Mouse (Mus musculus) adrenal gland, postnatal 36 days (tissue): Measurements from ENCODE around the gene Vmn1r44. TPM values are rescaled to one million over a fixed set of nuclear protein-coding genes. Genes with fewer than 3 reads are reported as not detected.
"Not testable (repeated sequence)": the region's sequence is repeated elsewhere in the genome, so short reads cannot be mapped to it uniquely, and the experiment has no call there.

Experiments
- DNase-seq, 2 experiments: peaks; one replicate each; pipeline ENCODE4 v3.0.0; 2021; ENCODE audit warnings: mixed read lengths in 1 of 2
- long read RNA-seq, 2 experiments: library from polyadenylated mRNA; stranded (forward); transcript quantifications; one replicate each; pipeline ENCODE4 v2.0.0; 2021; ENCODE audit warnings: borderline sequencing depth in 2 of 2
- total RNA-seq, 2 experiments: library from RNA; stranded (reverse); gene quantifications; 2 replicates each; pipeline ENCODE4 v1.2.3; 2021

Vmn1r44 gene
- total RNA-seq: not detected
- long read RNA-seq, experiment 1: 0 reads
- long read RNA-seq, experiment 2: 0 reads

DNA sequence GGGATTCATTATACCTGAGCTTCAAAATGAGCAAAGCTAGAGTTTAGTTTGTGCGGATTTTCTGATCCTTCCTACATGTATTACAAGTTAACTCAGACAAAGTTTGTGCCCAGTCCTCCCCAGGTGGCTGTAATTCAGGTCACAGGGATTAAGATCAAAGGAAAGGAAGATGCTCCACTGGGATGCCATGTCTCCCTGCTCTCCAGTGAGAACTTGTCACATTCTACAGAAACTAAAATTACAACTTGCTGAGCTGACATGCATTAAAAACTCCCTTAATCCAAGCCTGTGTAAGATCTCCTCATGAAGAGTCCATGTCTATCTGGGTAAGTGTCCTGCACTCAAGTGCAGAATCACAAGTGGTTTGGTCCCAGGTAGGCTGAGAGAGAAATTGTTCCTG lies at the start of gene Vmn1r44:
Gene Vmn1r44, plus strand, starts transcription at position 301 of the 400 bp plus-strand sequence.
- no peak for DNase-seq

DNA sequence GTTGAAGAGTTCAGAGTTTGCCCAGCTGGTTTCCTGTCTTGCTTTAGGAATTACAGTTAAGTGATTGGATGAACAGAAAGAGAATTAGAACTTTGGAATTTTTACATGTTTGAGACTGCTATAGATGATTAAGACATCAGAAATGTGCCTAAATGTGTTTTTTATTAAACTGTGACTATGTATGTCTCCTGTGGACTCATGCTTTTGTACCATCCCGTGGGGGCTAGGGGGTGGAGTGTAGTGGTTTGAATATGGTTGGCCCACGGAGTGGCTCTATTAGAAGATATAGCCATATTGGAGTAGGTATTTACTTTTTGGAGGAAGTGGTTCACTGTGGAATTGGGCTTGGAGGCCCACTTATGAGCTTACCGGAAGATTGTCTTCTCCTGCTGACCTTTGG lies 25.9 kb upstream of the Vmn1r44 start:
- no peak for DNase-seq

DNA sequence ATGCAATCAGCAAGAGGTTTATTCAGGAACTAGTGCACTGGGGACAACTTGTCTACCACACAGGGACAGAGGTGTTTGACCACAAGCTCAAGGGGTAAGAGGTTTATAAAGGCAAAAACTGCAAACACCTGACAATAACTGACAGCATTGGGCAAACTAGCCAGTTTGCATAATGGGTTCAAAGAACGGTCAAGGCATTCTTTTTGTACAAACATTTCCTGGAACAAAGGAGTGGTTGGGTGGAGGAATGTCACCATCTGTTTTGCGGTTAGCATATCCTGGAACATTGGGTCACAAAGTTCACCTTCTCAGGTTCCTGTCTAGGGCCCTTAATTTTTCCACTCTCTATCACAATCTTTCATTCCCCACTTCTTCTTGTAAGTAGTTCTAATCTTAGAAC lies 23.6 kb upstream of the Vmn1r44 start:
- no peak for DNase-seq

DNA sequence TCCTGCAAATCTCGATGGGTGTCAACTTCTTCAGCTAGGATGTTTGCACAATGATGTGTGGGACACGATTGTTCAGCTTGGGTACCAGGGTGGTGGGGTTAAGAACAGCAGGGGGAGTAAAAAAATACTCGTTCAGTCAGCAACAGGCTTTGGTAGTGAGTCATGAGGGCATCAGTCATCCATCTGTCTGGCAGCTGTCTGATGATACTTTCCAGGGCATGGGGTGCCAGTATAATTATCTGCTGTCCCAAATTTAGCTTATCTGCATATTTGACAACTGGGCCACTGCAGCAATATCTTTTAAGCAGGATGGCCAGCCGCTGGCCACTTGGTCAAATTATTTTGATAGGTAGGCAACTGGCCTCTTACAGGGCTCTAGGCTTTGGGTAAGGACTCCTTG lies 19.7 kb upstream of the Vmn1r44 start:
- no peak for DNase-seq

DNA sequence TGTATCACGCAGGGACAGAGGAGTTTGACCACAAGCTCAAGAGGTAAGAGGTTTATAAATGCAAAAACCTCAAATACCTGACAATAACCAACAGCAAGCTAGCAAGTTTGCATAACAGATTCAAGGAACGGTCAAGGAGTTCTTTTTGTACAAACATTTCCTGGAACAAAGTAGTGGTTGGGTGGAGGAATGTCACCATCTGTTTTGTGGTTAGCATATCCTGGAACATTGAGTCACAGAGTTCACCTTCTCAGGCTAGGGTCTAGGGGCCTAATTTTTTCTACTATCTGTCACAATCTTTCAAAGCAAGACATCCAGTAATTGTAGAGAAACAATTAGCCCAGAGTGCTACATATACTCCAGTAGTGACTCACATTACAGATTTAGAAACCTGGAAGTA lies 16.2 kb upstream of the Vmn1r44 start:
- DNase-seq: no peak

DNA sequence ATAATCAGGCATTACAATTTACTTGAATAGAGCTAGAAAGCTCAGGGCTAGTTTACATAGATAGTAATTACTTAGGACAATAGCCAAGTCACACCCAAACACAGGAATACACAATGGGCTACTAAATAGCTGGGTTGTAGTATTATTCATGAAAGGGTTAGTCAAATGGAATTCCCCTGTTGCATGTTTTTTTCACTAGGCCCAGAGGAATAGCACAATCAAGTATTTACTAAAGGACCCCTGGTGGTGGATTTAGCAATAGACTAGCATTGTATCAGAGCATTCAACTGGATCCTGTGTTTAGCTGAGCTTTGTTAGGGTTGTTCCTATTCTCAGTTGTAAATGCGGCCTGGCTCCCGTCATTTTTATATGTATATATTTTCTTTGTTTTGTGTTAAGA lies 15.5 kb upstream of the Vmn1r44 start:
- DNase-seq: no peak

DNA sequence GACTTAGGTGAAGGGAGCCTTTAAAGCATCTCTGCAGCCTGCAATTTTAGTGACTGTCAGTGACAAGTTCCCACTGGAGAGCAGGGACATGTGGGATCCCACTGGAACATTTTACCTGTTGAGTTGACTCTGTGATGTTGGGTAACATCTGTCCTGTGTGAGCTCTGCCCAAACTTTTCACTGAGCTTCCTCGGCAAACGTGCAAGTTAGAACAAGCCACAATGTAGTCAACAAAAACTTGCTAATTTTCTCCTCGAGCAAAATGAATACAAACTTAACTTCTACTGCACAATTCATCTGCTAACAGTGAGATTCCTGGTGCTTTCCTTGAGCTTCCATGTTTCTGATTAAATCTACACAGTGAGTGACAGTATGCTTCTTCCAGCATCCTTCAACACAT lies 7.1 kb upstream of the Vmn1r44 start, which contains the start of the genes Vmn1r42 and Vmn1r43:
Gene Vmn1r42, minus strand, starts transcription at position 101 of the 400 bp plus-strand sequence.
Gene Vmn1r43, minus strand, starts transcription at position 101 of the 400 bp plus-strand sequence.
- not testable (repeated sequence) for DNase-seq

DNA sequence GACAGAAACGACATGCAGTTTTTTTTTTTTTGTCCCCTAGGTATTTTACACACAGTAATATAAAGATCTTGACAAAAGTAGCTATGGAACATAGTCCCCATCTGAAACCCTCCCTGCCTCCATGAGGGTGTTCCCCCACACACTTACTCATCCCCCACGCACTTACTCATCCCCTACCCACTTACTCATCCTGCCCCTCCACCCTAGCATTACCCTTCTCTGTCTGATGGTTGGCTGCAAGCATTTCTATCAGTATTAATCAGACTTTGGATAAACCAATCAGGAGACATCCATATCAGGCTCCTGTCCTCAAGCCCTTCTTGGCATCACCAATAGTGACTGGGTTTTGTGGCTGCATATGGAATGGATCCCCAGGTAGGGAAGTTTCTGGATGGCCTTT lies 6.5 kb upstream of the Vmn1r44 start:
- peak in 1 of 2 experiments; percentile 3 for DNase-seq

DNA sequence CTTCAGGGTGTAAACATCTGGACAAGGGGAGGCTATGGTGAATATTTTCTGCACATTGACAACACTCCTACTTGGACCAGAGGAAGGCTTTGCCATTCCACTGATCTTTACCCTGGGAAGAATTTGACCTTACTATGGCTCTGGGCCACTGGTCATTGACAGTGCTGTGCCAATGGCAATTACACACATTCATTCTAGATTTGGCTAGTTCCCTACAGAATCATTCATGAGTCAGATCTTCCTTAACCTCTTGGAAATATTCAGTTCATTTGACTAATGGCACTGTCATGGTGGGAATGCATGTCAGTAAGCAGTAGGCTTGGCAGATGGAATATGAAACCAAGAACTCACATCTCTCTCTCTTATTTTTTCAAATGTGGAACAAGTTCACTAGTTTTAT lies 2.6 kb upstream of the Vmn1r44 start:
- DNase-seq: no peak

DNA sequence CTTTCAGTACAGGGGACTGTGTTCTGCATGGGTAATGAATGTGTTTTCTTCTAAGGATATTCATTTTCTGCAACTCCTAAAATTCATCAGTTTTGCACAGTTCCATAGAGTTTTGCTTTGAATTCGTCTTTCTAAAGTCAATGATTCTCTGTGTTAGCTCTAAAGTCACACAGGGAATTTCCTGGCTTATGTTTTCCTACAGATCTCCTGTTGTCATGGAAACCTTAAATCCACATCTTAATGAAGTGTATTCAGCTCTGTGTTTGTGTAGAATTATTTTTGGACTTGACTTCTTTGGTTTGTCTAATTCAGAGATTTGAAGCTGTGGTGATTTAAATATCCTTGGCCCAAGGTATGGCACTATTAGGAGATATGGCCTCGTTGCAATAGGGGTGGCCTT lies 352 bp downstream of the Vmn1r44 start:
- no peak for DNase-seq

DNA sequence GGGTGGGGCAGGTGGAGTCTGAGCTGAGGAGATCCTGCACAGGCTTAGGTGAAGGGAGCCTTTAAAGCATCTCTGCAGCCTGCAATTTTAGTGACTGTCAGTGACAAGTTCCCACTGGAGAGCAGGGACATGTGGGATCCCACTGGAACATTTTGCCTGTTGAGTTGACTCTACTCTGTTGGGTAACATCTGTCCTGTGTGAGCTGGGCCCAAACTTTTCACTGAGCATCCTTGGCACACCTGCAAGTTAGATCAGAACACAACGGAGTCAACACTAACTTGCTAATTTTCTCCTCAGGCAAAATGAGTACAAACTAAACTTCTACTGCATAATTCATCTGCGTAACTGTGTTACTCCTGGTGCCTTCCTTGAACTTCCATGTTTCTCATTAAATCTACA lies 57.0 kb downstream of the Vmn1r44 start, which contains the start of gene Vmn1r45:
Gene Vmn1r45, minus strand, starts transcription at position 101 of the 400 bp plus-strand sequence.
- DNase-seq: not testable (repeated sequence)

DNA sequence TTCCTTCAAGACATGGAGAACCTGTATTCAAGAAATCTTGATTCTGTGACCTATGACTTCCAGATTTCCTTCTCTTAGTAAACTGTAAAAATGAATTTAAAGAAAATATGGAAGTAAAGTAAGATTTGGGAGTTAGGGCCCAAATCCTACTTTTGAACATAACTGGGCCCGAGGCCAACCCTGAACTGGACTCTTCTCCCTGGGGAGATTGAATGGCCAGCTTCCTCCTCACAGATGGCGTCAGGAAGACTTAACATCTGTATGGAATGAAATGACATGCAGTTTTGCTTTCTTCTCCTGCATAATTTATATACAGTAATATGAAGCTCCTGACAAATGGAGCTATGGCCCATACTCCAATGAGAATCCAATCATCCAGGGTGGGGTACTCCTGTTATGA lies 57.5 kb downstream of the Vmn1r44 start:
- DNase-seq: no peak

Other genes starting within 250 kb of the Vmn1r44 start
- 10 to 100 TPM in 1 of 2 experiments, 1 to 10 TPM in 1; 9.4 to 15.5 TPM for gene Txnrd3, start 239.7 kb upstream of the Vmn1r44 start, total RNA-seq
- gene Vmn1r40, start 176.1 kb upstream of the Vmn1r44 start, total RNA-seq: not detected
- not detected for gene Vmn1r41, start 142.9 kb upstream of the Vmn1r44 start, total RNA-seq
- not detected for gene Vmn1r42, start 7.2 kb upstream of the Vmn1r44 start, total RNA-seq
- not detected for gene Vmn1r43, start 7.2 kb upstream of the Vmn1r44 start, total RNA-seq
- gene Vmn1r45, start 56.9 kb downstream of the Vmn1r44 start, total RNA-seq: not detected
- gene Vmn1r46, start 85.7 kb downstream of the Vmn1r44 start, total RNA-seq: not detected
- not detected for gene Vmn1r47, start 132.5 kb downstream of the Vmn1r44 start, total RNA-seq
- gene Vmn1r48, start 153.2 kb downstream of the Vmn1r44 start, total RNA-seq: not detected
- gene Vmn1r49, start 194.8 kb downstream of the Vmn1r44 start, total RNA-seq: not detected
- gene Vmn1r50, start 217.8 kb downstream of the Vmn1r44 start, total RNA-seq: not detected
- gene Vmn1r51, start 238.9 kb downstream of the Vmn1r44 start, total RNA-seq: not detected